Mouse (Mus musculus) Patski (cell line): ENCODE measurements around the gene Slc16a14. TPM values are rescaled to one million over a fixed set of nuclear protein-coding genes. Genes with fewer than 3 reads are reported as not detected.

ENCODE experiments used
- ATAC-seq: fragments of 100-300 bp; one replicate; pipeline ENCODE4 v1.8.0; 2021
- CTCF ChIA-PET: fragments of 350-600 bp; sonication (Branson Sonifier 250); formaldehyde crosslinking; loops from one replicate; lab custom pipeline; 2022; ENCODE audit warnings: inconsistent platforms; lab: Charles Lee
- POLR2A ChIA-PET: fragments of 350-600 bp; sonication (Branson Sonifier 250); formaldehyde crosslinking; loops from one replicate; lab custom pipeline; 2022; ENCODE audit warnings: antibody characterized with exemption, inconsistent platforms; lab: Charles Lee
- DNase-seq: peaks from one replicate; pipeline ENCODE4 v3.0.0-alpha.2; 2011; ENCODE audit warnings: low read depth, low spot score
- H3K27me3 ChIP-seq: fragments of 371-371 bp; one replicate; pipeline ENCODE4 v1.5.1; 2021
- CTCF ChIP-seq: fragments of 100-300 bp; IDR thresholded peaks from one replicate; pipeline ENCODE4 v1.5.1; 2021
- in situ Hi-C: fragments of 300-500 bp; cut with MboI; formaldehyde crosslinking; loops from 3 replicates; pipeline ENCODE4 v1.11.1; 2018; ENCODE audit warnings: low pct_unique_long_range_greater_than_20kb, mixed read lengths
- polyA plus RNA-seq: library from polyadenylated mRNA; unstranded; gene quantifications from one replicate; pipeline ENCODE4 v1.2.3, GENCODE M21; 2021

Gene Slc16a14
- polyA plus RNA-seq, 1 experiment from 2014 or later = not detected

DNA sequence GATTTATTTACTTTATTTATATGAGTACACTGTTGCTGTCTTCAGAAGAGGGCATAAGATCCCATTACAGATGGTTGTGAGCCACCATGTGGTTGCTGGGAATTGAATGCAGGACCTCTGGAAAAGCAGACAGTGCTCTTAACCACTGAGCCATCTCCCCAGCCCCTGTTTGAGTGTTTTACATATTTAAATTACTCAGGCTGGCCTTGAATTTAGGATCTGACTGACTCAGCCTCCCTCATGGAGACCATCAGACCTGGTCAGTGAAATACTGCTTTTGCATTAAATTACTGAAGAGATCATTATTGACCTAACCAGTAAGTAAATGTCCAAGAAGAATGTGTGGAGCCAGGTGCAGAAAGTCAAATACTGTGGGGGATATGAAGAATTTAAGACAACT is 66.6 kb downstream of the Slc16a14 start:
- no peak for TF ChIP-seq CTCF
- CTCF ChIA-PET = no interaction called here
- POLR2A ChIA-PET = no interaction called here
- in situ Hi-C loops = no loop called here
- H3K27me3 ChIP-seq = no peaks in the 10 kb centered on the region
- ATAC-seq (no peak), DNase-seq (no peak)

DNA sequence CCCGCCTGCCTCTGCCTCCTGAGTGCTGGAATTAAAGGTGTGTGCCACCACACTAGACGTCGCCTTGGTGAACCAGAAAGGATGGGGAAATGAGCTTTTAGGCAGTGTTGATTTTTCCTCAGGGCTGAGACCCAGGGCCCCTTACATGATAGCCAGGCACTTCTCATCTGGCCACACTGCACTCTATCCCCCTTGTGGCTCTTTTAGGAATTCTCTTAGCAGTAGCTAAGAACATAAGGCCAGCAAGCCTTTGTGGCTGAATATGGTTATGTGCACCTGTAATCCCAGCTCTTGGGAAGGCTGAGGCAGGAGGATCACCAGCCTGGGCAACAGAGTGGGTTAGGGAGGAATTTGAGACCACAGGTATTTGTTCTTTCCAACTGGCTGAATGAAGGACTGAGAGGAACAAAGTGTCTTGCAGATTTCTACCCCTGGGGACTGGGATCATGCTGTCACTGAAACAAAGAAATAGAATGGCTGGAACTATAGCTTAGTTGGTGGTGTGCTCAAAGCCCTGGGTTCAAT is 68.2 kb downstream of the Slc16a14 start:
- TF ChIP-seq CTCF = no peak
- ChIA-PET CTCF (interaction anchor here (1.5 kb wide), 1 partner anchor 16 kb away, joined by 3 read pairs; no protein-coding TSS in a partner anchor), POLR2A (interaction anchor here (0.9 kb wide), 1 partner anchor 11 kb away, joined by 3 read pairs; no protein-coding TSS in a partner anchor)
- H3K27me3 ChIP-seq = no peaks in the 10 kb centered on the region
- in situ Hi-C loops = no loop called here
- DNase-seq (no peak), ATAC-seq (no peak)

DNA sequence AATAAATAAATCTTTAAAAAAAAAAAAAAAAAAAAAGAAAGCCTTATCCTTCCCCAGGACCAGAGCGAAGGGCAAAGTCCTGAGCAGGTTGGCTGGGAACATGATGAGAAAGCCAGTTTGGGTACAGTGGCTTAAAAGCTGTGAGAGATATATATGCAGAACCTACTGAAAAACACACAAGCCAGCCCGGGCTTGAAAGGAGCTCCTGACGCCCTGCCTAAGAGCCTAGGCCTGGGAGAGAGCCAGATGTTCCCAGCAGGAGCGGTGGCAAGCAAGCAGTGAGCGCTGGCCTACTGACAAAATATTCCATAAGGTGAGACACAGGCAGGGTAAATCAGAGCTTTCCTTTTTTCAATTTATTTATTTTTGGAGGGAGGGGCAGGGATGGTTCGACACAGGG is 68.7 kb downstream of the Slc16a14 start:
- H3K27me3 ChIP-seq = no peaks in the 10 kb centered on the region
- DNase-seq (no peak), ATAC-seq (no peak)
- no peak for TF ChIP-seq CTCF
- CTCF ChIA-PET = interaction anchor here (1.5 kb wide), 1 partner anchor 15 kb away, joined by 3 read pairs; no protein-coding TSS in a partner anchor
- POLR2A ChIA-PET = interaction anchor here (0.9 kb wide), 1 partner anchor 10 kb away, joined by 3 read pairs; no protein-coding TSS in a partner anchor
- in situ Hi-C loops = no loop called here

DNA sequence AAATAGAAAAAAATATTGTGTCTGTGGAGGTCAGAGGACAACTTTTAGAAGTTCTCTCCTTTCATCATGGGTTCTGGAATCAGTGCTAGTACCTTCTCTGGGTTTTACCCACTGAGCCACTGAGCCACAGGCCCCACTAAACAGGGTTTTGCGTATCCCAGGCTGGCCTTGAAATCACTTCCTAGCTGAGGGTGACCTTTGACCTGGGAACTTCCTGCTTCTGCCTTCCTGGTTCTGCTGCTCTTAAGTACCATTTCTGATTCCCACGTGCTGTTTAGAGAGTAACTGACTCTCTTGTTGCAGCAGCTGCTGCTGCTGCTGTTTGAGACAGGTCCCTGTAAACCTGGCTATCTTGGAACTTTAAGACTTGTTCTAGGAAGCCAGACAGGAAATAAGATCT is 70.3 kb downstream of the Slc16a14 start:
- no peak for DNase-seq
- CTCF ChIA-PET = no interaction called here
- no peak for ATAC-seq
- H3K27me3 ChIP-seq = no peaks in the 10 kb centered on the region
- in situ Hi-C loops = no loop called here
- TF ChIP-seq CTCF = no peak
- POLR2A ChIA-PET = interaction anchor here (0.7 kb wide), 1 partner anchor 14 kb away, joined by 3 read pairs; no protein-coding TSS in a partner anchor

DNA sequence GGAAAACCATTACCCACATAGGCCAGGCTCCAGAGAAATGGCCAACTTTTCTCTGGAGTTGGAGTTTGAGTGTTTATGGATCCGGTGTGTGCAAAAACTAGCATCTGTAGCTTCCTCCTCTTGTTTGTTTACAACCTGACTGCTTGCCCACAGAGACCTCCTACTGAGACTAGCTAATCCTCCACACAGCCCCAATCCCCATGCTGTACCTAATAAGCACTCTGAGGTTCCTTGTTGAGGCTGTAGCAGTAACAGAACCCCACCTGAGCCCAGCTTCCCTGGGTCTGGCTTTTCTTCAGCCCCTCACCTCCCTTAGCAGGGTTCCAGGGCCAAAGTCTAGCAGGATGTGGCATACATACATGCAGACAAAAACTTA is 73.7 kb downstream of the Slc16a14 start:
- in situ Hi-C loops = no loop called here
- ATAC-seq (no peak), DNase-seq (no peak)
- TF ChIP-seq CTCF = no peak
- ChIA-PET POLR2A (no interaction called here), CTCF (no interaction called here)
- H3K27me3 ChIP-seq = no peaks in the 10 kb centered on the region

DNA sequence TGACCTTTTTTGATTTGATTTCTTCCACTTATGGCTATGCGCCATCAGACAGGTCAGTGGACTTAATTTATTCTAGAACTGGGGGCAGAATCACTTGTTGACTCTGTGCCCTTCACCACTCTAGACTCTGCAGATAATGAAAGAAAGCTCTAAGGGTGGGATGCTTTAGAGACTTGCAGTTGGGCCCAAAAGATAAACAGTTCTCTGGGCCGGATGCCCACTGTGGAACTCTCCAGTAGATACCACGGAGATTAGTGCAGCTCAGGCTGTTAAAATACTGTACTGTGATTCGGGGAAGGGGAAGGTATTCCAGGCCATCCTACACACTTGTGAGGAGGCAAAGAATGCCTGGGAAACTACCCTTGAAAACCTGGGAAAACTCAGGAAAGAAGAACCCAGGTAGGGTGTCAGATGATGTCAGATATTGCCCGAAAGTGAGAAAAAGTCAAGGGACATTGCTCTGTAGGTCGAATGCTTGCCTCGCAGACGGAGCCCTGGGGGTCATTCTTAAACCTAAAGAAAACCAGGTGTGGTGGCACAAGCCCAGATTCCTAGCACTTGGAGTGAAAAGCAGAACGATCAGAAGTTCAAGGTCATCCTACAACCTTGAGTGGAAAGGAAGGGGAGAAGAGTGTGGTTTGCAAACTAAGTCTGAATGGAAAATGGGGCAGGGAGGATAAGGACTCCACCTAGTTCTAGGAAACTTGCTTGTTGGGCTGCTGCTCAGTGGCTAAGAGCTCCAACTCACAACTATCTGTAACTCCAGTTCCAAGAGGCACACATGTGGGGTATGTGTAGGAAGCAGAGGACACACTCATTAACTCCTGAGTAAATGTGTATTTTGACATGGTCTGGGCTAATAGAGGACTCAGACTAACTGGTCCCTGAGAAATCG is 74.3 kb downstream of the Slc16a14 start:
- no peak for ATAC-seq
- ChIA-PET POLR2A (interaction anchor here (0.7 kb wide), 1 partner anchor 183 kb away, joined by 3 read pairs; no protein-coding TSS in a partner anchor), CTCF (interaction anchor here (1.3 kb wide), 1 partner anchor 9 kb away, joined by 3 read pairs; no protein-coding TSS in a partner anchor)
- no peaks in the 10 kb centered on the region for H3K27me3 ChIP-seq
- no peak for DNase-seq
- TF ChIP-seq CTCF = no peak
- in situ Hi-C loops = no loop called here

DNA sequence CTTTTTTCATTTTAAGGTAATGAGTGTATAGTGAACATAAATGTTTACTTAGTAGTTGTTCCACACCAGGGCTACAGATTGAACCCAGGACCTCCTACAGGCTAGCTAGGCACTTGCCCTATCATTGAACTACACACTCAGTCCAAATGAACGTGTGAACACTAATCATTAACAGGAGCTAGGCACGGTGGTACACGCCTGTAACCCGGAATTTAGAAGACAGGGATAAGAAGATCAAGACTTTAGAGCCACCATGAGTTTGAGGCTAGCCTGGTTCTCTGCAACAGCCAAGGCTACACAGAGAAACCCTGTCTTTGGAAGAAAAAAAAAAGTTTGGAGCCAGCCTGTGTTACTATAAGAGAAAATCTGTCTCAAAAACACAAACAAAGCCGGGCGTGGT is 75.3 kb downstream of the Slc16a14 start:
- ChIA-PET POLR2A (no interaction called here), CTCF (interaction anchor here (1.3 kb wide), 1 partner anchor 10 kb away, joined by 3 read pairs; no protein-coding TSS in a partner anchor)
- ATAC-seq (no peak), DNase-seq (no peak)
- in situ Hi-C loops = no loop called here
- no peak for TF ChIP-seq CTCF
- no peaks in the 10 kb centered on the region for H3K27me3 ChIP-seq

Other genes starting within 250 kb of the Slc16a14 start
- not detected for gene Dner, start 238.9 kb downstream of the Slc16a14 start, polyA plus RNA-seq
- gene Fbxo36, start 95.3 kb downstream of the Slc16a14 start, polyA plus RNA-seq = 4.1 TPM
- gene Trip12, start 94.6 kb downstream of the Slc16a14 start, polyA plus RNA-seq = 159 TPM
- gene Gm10553, start 165.0 kb upstream of the Slc16a14 start, polyA plus RNA-seq = not detected
- 0.37 TPM for gene A530032D15Rik, start 174.7 kb upstream of the Slc16a14 start, polyA plus RNA-seq